Mouse (Mus musculus) heart, embryonic 11.5 days (tissue): Measurements from ENCODE around the gene Scyl2. TPM values are rescaled to one million over a fixed set of nuclear protein-coding genes. Genes with fewer than 3 reads are reported as not detected.

Experiments
- ATAC-seq: fragments of 200-750 bp; cut with Nextera tagmentation; replicated peaks from 2 replicates; pipeline ENCODE4 v1.8.0; 2017; ENCODE audit warnings: moderate library complexity; ENCODE audit not compliant: insufficient number of reproducible peaks, low FRiP score, low TSS enrichment
- H3K27ac ChIP-seq: fragments of 300-500 bp; sonication (generic); 2 replicates; pipeline ENCODE4 v1.5.1; 2014; ENCODE audit warnings: mild to moderate bottlenecking, low read depth, low read length
- H3K27me3 ChIP-seq: fragments of 300-500 bp; sonication (generic); 2 replicates; pipeline ENCODE4 v1.6.1; 2014; ENCODE audit warnings: mild to moderate bottlenecking, low read length, mixed read lengths; ENCODE audit not compliant: control insufficient read depth, insufficient read depth
- H3K36me3 ChIP-seq: fragments of 300-500 bp; sonication (generic); 2 replicates; pipeline ENCODE4 v1.6.1; 2014; ENCODE audit warnings: mild to moderate bottlenecking, low read length, moderate library complexity, mixed read lengths; ENCODE audit not compliant: control insufficient read depth, insufficient read depth
- H3K4me1 ChIP-seq: fragments of 300-500 bp; sonication (generic); 2 replicates; pipeline ENCODE4 v1.6.1; 2014; ENCODE audit warnings: low read length; ENCODE audit not compliant: control insufficient read depth, insufficient read depth
- H3K4me2 ChIP-seq: fragments of 300-500 bp; sonication (generic); 2 replicates; pipeline ENCODE4 v1.6.1; 2014; ENCODE audit warnings: mild to moderate bottlenecking, moderate library complexity
- H3K4me3 ChIP-seq: fragments of 300-500 bp; sonication (generic); 2 replicates; pipeline ENCODE4 v1.5.1; 2014; ENCODE audit warnings: low read depth, low read length
- H3K9ac ChIP-seq: fragments of 300-500 bp; sonication (generic); 2 replicates; pipeline ENCODE4 v1.6.1; 2014; ENCODE audit warnings: mild to moderate bottlenecking, low read depth, low read length, moderate library complexity
- H3K9me3 ChIP-seq: fragments of 300-500 bp; sonication (generic); replicated peaks from 2 replicates; pipeline ENCODE4 v1.6.1; 2016; ENCODE audit warnings: low read length; ENCODE audit not compliant: control insufficient read depth
- whole genome bisulfite sequencing: fragments of 180-500 bp; shearing (Covaris S2); extraction: QIAGEN DNeasy Blood & Tissue Kit; methylation state at CpG from one replicate; pipeline ENCODE4 v1.1.7; 2014; ENCODE audit not compliant: insufficient replicate concordance; 5-methylcytosine and 5-hydroxymethylcytosine counted together
- polyA plus RNA-seq: library from polyadenylated mRNA; unstranded; fragments of >200 nt; fragmentation: Nextera tagmentation; extraction: Ambion mirVana; gene quantifications from 2 replicates; pipeline ENCODE4 v1.2.1, GENCODE M21; 2014

Scyl2 gene
- polyA plus RNA-seq, 1 experiment from 2014 or later = 9.1 TPM

DNA sequence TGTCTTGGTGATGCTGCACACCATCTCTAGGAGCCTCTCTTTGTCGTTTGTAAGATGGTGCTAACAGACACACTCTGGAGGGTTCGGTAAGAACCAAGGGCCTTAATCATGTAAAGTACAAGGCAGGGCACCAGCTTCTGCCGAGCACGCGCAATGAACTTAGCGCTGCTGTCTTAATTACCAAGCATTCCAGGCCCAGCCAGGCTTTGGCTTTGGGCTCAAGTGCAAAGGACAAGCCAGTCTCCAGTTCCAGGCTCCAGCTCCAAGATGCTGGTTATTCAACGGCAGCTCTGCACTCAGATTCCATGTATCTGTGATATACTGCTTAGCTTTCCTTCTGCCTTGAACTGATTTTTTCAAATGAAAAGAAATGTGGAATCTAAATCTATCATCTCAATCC lies 18.5 kb downstream of the Scyl2 start:
- no peak overlapping the region for H3K27ac ChIP-seq
- 84% methylated on average over 7 of the region's 7 CpGs for WGBS
- no peak for ATAC-seq
- no peak overlapping the region for H3K4me3 ChIP-seq
- H3K9ac ChIP-seq = no peak overlapping the region
- no peaks in the 10 kb centered on the region for H3K4me1 ChIP-seq
- no peak overlapping the region for H3K4me2 ChIP-seq
- H3K27me3 ChIP-seq = no peaks in the 10 kb centered on the region
- no peaks in the 10 kb centered on the region for H3K9me3 ChIP-seq
- no peaks in the 10 kb centered on the region for H3K36me3 ChIP-seq

DNA sequence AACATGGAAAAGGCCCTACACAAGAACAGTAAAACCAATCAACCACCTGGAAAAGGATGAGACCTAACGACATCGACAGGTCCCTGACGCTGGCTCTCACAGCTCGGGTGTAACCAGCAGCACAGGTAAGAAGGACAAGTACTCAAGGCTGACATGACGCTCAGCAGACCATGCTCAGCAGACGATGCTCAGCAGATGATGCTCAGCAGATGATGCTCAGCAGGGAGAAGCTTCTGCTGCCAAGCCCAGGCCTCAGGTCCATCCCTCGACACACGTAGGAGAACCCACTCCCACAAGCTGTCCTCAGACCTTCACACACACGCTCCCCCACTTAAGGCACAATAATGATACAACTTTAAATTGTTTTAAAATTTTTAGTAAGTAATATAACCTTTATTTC lies 20.4 kb downstream of the Scyl2 start:
- Histone ChIP-seq H3K4me2 (no peak overlapping the region), H3K27ac (no peak overlapping the region), H3K9ac (no peak overlapping the region), H3K4me1 (no peaks in the 10 kb centered on the region), H3K36me3 (no peaks in the 10 kb centered on the region), H3K9me3 (no peaks in the 10 kb centered on the region), H3K27me3 (no peaks in the 10 kb centered on the region), H3K4me3 (no peak overlapping the region)
- WGBS = 88% methylated on average over 9 of the region's 9 CpGs
- no peak for ATAC-seq

DNA sequence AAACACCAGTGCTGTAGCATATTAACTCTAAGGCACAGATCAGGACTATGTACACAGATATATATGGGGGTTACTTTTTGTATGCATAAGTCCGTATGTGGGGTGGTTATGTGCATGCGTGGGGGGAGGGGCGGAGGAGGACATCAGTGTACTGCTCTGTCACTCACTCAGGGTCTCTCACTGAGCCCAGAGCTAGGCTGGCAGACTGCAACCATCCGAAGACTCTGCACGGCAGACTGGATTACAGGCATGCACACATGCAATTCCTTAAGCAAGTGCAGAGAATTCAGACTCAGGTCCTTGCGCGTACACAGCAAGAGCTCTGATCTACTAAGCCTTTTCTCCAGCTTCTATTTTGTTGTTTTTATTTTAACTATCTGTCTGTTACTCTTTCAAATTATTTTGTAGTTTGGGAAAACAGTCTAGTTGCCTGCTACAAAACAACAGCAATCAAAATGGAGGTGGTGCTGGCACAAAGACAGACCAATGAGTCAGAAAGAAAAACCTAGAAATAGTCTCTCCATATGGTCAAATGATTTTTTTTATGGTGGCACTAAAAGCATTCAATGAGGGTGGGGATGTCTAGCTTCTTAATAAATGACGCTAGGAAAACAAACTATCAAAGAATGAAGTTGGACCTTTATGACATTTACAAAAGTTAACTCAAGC lies 21.0 kb downstream of the Scyl2 start:
- Histone ChIP-seq H3K36me3 (no peaks in the 10 kb centered on the region), H3K4me2 (no peak overlapping the region), H3K27ac (no peak overlapping the region), H3K9me3 (no peaks in the 10 kb centered on the region), H3K4me3 (no peak overlapping the region), H3K4me1 (no peaks in the 10 kb centered on the region), H3K9ac (no peak overlapping the region), H3K27me3 (no peaks in the 10 kb centered on the region)
- 94% methylated on average over 8 of the region's 8 CpGs for WGBS
- no peak for ATAC-seq

DNA sequence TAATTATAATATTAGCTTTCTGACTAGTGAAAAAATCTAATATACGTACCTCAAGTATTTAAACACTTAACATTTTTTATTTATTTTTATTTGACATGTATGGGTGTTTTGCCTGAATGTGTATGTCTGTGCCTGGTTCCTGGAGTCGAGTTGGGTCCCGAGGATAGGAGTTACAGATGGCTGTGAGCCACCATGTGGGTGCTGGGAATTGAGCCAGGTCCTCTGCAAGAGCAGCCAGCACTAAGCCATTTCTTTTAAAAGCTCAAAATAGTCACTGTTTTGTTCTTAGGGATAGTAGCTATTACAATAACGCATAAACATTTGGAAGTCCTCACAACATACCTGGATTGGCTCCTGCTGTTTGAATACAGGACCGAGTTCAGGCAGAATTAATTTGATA lies 29.7 kb downstream of the Scyl2 start:
- Histone ChIP-seq H3K4me3 (no peak overlapping the region), H3K27ac (no peak overlapping the region), H3K4me1 (no peaks in the 10 kb centered on the region), H3K9me3 (no peaks in the 10 kb centered on the region), H3K36me3 (peaks cover 13% of the 10 kb centered on the region), H3K27me3 (no peaks in the 10 kb centered on the region), H3K9ac (no peak overlapping the region), H3K4me2 (no peak overlapping the region)
- WGBS = 89% methylated on average over 5 of the region's 5 CpGs
- no peak for ATAC-seq

DNA sequence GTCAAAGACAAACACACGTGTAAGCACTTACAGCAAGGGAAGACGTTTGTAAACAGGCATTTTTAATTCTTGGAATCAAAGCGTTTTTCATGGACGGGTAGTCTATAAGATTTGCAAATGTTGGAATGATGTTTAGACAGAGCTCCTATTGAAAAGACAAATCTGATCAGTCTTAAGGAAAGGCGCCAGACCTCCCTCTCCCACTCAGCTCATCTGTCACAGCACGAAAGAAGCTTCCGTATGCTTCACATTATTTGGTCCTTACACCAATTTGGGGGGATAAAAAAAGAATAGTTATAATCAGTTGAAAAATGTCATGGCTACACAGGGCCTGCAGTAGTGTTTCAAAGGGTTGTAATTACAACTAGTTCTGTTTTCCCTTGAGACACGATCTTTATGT lies 33.2 kb downstream of the Scyl2 start:
- Histone ChIP-seq H3K9ac (no peak overlapping the region), H3K27me3 (no peaks in the 10 kb centered on the region), H3K4me2 (no peak overlapping the region), H3K36me3 (peaks cover 13% of the 10 kb centered on the region), H3K9me3 (no peaks in the 10 kb centered on the region), H3K27ac (no peak overlapping the region), H3K4me1 (no peaks in the 10 kb centered on the region), H3K4me3 (no peak overlapping the region)
- 88% methylated on average over 8 of the region's 8 CpGs for WGBS
- no peak for ATAC-seq

DNA sequence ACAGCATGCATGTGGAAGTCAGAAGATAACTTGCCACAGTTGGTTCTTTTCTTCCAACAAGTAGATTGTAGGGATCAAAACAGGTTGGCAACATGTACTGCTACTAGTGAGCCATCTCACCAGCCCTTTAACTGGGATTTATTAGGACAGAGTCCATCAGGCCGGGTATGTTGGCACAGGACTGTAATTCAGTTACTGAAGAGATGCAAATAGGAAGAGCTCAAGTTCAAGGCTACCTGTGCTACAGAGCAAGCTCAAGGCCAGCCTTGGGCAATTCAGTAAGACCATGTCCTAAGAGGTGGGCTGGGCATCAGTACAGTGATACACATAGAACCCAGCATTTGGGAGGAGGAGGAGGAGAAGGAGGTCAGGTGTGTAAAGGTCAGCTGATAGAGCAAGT lies 34.4 kb downstream of the Scyl2 start:
- Histone ChIP-seq H3K27me3 (no peaks in the 10 kb centered on the region), H3K9ac (no peak overlapping the region), H3K36me3 (peaks cover 9% of the 10 kb centered on the region; the same call in 1 of the 2 replicates), H3K4me3 (no peak overlapping the region), H3K9me3 (no peaks in the 10 kb centered on the region), H3K4me1 (no peaks in the 10 kb centered on the region), H3K4me2 (no peak overlapping the region), H3K27ac (no peak overlapping the region)
- WGBS = 73% methylated on average over 1 of the region's 1 CpGs
- no peak for ATAC-seq

DNA sequence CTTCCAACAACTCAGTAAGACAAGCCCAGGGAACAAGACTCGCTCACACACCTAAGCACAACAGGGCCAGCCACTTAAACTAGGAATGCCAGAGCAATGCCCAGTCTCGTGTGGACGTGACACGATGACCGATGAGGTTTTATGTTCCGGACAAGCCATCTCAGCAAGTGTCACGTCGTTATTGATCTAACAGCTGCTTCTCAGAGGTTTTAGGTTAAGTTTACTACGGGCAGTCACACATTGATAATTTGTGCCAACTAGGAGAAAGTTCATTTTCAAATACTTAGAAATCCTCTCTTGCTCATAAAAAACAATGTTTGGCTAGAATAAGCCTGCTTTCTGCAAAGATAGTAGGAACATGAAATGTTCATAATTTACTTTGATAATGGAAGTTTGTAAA lies 39.2 kb downstream of the Scyl2 start:
- no peak overlapping the region for H3K9ac ChIP-seq
- no peaks in the 10 kb centered on the region for H3K9me3 ChIP-seq
- H3K27ac ChIP-seq = no peak overlapping the region
- 87% methylated on average over 9 of the region's 9 CpGs for WGBS
- H3K4me1 ChIP-seq = no peaks in the 10 kb centered on the region
- no peaks in the 10 kb centered on the region for H3K27me3 ChIP-seq
- H3K36me3 ChIP-seq = peaks cover 3% of the 10 kb centered on the region; the same call in 1 of the 2 replicates
- H3K4me3 ChIP-seq = no peak overlapping the region
- ATAC-seq = no peak
- H3K4me2 ChIP-seq = no peak overlapping the region

DNA sequence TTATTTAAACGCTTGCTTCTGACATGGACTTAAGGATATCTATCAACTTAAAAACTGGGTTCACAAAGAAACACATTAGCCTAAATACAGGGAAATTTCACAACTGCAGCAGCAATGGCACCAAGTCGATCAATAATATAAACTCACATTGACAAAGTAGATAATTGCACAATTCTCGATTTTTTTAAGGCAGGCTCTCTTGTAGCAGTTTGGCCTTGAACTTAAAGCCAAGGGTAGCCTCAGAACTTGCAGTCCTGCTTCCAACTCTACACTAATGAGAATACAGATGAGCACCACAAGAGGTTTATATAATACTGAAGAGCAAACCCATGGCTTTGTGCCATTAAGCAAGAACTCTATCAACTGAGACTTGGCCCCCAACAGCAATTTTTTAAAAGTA lies 49.1 kb downstream of the Scyl2 start:
- Histone ChIP-seq H3K36me3 (peaks cover 6% of the 10 kb centered on the region; the same call in 1 of the 2 replicates), H3K27me3 (no peaks in the 10 kb centered on the region), H3K4me2 (no peak overlapping the region), H3K4me3 (no peak overlapping the region), H3K27ac (no peak overlapping the region), H3K9ac (no peak overlapping the region), H3K4me1 (no peaks in the 10 kb centered on the region), H3K9me3 (no peaks in the 10 kb centered on the region)
- 82% methylated on average over 3 of the region's 3 CpGs for WGBS
- ATAC-seq = no peak

DNA sequence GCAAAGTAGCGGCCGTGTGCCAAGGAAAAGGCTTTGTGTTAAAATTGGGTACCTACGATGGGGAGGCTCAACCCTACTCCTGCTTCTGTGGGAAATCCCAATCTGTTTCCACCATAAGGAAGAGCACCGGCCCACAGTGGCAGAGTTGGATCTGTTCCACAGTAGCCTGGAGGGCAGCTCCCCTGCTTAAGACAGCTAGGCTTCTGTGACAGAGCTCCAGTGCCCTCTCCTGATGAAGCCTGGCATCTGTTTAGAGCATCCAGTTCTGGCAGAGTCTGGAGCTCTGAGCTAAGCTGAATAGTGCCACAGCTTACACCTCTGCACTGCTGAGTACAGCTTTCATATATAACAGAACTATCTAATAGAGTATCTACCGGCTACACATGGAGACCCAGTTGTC lies 51.1 kb downstream of the Scyl2 start:
- Histone ChIP-seq H3K4me1 (no peaks in the 10 kb centered on the region), H3K27me3 (no peaks in the 10 kb centered on the region), H3K9ac (no peak overlapping the region), H3K4me3 (no peak overlapping the region), H3K9me3 (no peaks in the 10 kb centered on the region), H3K4me2 (no peak overlapping the region), H3K36me3 (no peaks in the 10 kb centered on the region; the same call in 1 of the 2 replicates), H3K27ac (no peak overlapping the region)
- 0 out of 2 replicates have a peak, but pooled peaks have one; percentile 18 for ATAC-seq
- 88% methylated on average over 5 of the region's 5 CpGs for WGBS
